Mouse (Mus musculus): ENCODE results near the gene Pgs1. TPM values are rescaled to one million over a fixed set of nuclear protein-coding genes. Genes with fewer than 3 reads are reported as not detected.

Gene Pgs1
- polyA plus RNA-seq, 1 experiment from 2014 or later = 37.5 TPM

DNA sequence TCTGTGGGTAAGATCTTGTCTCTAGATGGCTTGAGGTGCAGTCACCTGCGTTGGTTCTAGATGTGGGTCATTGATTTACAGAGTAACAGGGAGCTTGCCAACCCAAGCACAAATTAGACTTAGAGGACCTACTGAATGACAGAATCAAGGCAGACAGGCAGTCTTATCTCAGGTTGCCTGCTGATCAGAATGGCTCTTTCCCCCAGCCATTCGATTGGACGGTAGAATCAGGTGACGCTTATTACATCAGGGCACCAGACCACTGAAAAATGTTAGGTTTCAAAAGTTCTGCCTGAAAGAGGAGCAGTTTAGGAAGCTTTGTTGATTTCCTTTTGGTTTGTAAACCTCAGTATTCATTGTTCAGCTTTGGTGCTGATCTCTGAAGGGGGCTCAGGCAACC lies 1.9 kb downstream of the Pgs1 start:
- no peaks in the 10 kb centered on the region for H3K36me3 ChIP-seq (ENCODE audit: insufficient read depth, low read length)
- no peak for ATAC-seq (ENCODE audit: low FRiP score, low TSS enrichment)
- peaks cover 36% of the 10 kb centered on the region for H3K4me1 ChIP-seq (ENCODE audit: insufficient read depth, low read length)
- WGBS = 66% methylated on average over 4 of the region's 4 CpGs
- H3K27me3 ChIP-seq (ENCODE audit: insufficient read depth, low read length) = no peaks in the 10 kb centered on the region
- no peaks in the 10 kb centered on the region for H3K9me3 ChIP-seq (ENCODE audit: low read length)
- H3K4me3 ChIP-seq (ENCODE audit: low read length) = peak overlapping the region; percentile 98
- no peak overlapping the region for H3K27ac ChIP-seq (ENCODE audit: low read length)
- H3K4me2 ChIP-seq (replicated peaks; ENCODE audit: low read depth, low read length) = peak overlapping the region; percentile 89
- peak overlapping the region; percentile 92 for H3K9ac ChIP-seq (replicated peaks; ENCODE audit: low read length)

DNA sequence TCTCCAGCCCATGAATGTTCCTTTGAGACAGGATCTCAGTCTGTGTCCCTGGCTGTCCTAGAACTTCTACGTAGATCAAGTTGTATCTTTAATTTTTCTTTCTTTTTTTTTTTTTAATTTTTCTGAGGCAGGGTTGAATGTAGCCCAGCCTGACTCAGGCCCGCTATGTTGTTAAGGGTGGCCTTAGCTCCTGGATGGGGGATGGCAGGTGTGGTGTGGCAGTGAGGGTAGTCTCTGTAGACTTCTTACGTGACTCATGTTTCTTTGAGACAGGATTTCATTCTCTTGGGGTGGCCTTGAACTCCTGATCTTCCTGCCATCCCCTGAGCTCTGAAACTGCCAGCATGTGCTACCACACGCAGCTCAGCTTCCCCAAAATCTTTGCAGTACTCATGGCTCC lies 3.1 kb downstream of the Pgs1 start:
- no peak overlapping the region for H3K9ac ChIP-seq (replicated peaks; ENCODE audit: low read length)
- no peaks in the 10 kb centered on the region for H3K9me3 ChIP-seq (ENCODE audit: low read length)
- peaks cover 47% of the 10 kb centered on the region for H3K4me1 ChIP-seq (ENCODE audit: insufficient read depth, low read length)
- H3K27me3 ChIP-seq (ENCODE audit: insufficient read depth, low read length) = no peaks in the 10 kb centered on the region
- no peaks in the 10 kb centered on the region for H3K36me3 ChIP-seq (ENCODE audit: insufficient read depth, low read length)
- WGBS = 92% methylated on average over 4 of the region's 4 CpGs
- no peak overlapping the region for H3K27ac ChIP-seq (ENCODE audit: low read length)
- ATAC-seq (ENCODE audit: low FRiP score, low TSS enrichment) = no peak
- H3K4me3 ChIP-seq (ENCODE audit: low read length) = no peak overlapping the region
- H3K4me2 ChIP-seq (replicated peaks; ENCODE audit: low read depth, low read length) = no peak overlapping the region

DNA sequence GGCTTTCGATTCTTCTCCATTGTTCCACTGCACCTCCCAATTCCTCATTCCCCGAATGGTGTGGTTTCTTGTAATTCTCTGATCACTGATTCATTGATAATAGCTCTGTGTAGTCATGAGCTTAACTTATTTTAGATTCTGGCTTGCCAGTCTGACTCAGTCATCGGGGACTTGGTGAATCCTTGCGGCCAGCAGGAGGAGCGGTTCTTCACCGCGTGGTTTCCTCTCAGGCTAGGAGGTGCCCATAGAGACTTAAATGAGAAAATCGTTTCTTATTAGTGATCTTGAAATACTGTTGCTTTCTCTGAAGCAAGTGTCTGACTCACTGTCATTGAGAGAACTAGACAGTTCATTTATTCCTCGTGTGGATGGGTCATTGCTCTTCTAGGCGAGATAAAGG lies 3.8 kb downstream of the Pgs1 start:
- no peak overlapping the region for H3K4me2 ChIP-seq (replicated peaks; ENCODE audit: low read depth, low read length)
- peaks cover 54% of the 10 kb centered on the region for H3K4me1 ChIP-seq (ENCODE audit: insufficient read depth, low read length)
- WGBS = 50% methylated on average over 10 of the region's 10 CpGs
- no peak for ATAC-seq (ENCODE audit: low FRiP score, low TSS enrichment)
- H3K4me3 ChIP-seq (ENCODE audit: low read length) = no peak overlapping the region
- no peak overlapping the region for H3K9ac ChIP-seq (replicated peaks; ENCODE audit: low read length)
- no peaks in the 10 kb centered on the region for H3K27me3 ChIP-seq (ENCODE audit: insufficient read depth, low read length)
- no peaks in the 10 kb centered on the region for H3K9me3 ChIP-seq (ENCODE audit: low read length)
- no peaks in the 10 kb centered on the region for H3K36me3 ChIP-seq (ENCODE audit: insufficient read depth, low read length)
- H3K27ac ChIP-seq (ENCODE audit: low read length) = no peak overlapping the region

DNA sequence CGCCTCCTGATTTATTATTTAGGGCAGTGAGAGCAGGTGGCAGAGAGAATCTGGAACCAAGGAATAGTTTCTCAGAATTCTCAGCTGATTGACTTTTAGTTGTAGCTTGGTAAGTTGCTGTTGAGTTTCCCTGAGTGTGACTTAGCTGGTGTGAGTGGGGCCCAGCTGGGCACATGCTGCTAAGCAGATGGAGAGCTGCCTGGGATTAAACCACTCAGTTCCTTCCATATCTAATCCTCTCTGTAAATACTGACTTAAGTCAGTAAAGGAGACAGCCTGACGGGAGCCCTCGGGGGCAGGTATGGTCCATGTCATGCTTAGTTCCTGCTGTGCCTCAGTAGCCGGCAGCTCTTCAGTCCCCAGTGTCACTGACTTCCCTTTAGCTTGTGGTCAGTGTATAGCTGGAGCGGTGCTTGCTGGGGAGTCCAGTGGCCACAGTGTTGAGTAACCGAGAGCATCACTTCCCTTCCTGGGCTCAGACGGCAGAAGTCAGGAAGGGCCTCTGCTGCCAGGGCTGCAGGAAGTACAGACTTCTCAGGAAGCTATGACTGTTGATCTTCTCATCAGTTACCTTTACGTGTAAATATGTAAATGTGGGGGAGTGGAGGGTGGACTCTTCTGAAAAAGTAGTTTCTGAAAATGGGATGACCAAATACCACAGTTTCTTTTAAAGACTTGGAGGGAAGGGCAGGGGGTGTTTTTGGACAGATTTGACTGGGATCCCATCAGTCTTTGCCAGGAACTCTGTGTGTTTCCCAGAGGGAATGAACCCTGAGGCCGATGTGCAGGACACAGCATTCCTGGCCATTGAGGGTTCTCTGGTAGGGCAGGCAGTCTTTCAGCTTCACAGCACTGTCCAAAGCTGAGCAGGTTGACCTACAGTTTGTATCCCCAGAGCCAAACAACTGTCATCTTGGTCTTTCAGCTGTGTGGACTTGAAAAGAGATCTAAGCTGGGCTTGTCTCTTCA lies 5.7 kb downstream of the Pgs1 start:
- no peak overlapping the region for H3K9ac ChIP-seq (replicated peaks; ENCODE audit: low read length)
- no peaks in the 10 kb centered on the region for H3K9me3 ChIP-seq (ENCODE audit: low read length)
- peaks cover 62% of the 10 kb centered on the region for H3K4me1 ChIP-seq (ENCODE audit: insufficient read depth, low read length)
- WGBS = 66% methylated on average over 9 of the region's 9 CpGs
- no peak overlapping the region for H3K4me3 ChIP-seq (ENCODE audit: low read length)
- no peaks in the 10 kb centered on the region for H3K36me3 ChIP-seq (ENCODE audit: insufficient read depth, low read length)
- ATAC-seq (ENCODE audit: low FRiP score, low TSS enrichment) = no peak
- H3K27ac ChIP-seq (ENCODE audit: low read length) = no peak overlapping the region
- H3K27me3 ChIP-seq (ENCODE audit: insufficient read depth, low read length) = no peaks in the 10 kb centered on the region
- H3K4me2 ChIP-seq (replicated peaks; ENCODE audit: low read depth, low read length) = no peak overlapping the region

DNA sequence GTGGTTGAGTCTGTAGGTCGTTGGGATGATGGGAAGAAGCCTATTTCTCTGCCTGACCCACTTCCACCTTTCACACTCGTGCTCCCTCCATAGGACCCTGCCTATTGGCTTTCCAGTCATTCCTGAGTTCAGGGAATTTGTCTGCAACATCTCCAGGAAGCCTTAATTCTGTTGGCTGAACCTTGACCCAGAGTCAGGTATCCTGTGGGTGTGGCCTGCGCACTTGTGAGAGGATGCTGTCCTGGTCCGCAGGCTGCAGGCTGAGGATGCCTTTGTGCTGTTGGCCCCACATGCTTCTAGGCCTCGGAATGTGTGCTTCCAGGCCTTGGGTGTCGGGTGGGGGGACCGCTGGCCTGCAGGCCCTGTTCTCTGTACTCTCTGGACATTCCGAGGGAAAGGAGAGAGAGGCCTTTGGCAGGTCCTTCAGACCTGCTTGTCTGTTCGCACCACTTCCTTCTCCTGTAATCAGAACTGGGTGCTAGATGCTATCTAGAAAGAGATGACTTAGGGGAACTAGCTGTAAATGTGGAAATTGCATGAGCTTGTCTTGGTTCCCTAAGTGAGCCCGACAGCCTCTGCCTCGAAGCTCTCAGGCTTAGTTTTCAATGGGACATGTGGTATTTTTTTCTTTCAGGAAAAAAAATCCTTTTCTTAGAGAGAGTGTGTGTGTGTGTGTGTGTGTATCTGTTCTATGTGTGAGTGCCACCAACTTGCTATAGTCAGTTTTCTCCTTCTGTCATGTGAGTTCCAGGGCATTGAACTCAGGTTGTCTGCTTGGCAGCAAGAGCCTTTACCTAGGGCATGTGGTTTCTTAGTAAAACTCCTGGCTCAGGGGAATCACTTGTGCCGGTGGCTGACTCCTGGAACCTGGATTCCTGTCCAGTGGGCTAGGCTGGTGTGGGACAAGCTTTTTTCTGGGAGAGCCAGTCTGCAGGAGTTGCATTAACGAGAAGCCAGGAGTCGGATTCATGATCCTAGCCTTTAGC lies 7.4 kb downstream of the Pgs1 start:
- 69% methylated on average over 14 of the region's 14 CpGs for WGBS
- Histone ChIP-seq H3K4me2 (replicated peaks; ENCODE audit: low read depth, low read length) (no peak overlapping the region; the same call in 1 of the 2 replicates), H3K27ac (ENCODE audit: low read length) (peak overlapping the region; percentile 64), H3K27me3 (ENCODE audit: insufficient read depth, low read length) (no peaks in the 10 kb centered on the region), H3K9me3 (ENCODE audit: low read length) (no peaks in the 10 kb centered on the region), H3K36me3 (ENCODE audit: insufficient read depth, low read length) (no peaks in the 10 kb centered on the region), H3K9ac (replicated peaks; ENCODE audit: low read length) (0 out of 2 replicates have a peak overlapping the region, but pooled peaks have one; percentile 42), H3K4me3 (ENCODE audit: low read length) (no peak overlapping the region), H3K4me1 (ENCODE audit: insufficient read depth, low read length) (peaks cover 52% of the 10 kb centered on the region)
- no peak for ATAC-seq (ENCODE audit: low FRiP score, low TSS enrichment)

DNA sequence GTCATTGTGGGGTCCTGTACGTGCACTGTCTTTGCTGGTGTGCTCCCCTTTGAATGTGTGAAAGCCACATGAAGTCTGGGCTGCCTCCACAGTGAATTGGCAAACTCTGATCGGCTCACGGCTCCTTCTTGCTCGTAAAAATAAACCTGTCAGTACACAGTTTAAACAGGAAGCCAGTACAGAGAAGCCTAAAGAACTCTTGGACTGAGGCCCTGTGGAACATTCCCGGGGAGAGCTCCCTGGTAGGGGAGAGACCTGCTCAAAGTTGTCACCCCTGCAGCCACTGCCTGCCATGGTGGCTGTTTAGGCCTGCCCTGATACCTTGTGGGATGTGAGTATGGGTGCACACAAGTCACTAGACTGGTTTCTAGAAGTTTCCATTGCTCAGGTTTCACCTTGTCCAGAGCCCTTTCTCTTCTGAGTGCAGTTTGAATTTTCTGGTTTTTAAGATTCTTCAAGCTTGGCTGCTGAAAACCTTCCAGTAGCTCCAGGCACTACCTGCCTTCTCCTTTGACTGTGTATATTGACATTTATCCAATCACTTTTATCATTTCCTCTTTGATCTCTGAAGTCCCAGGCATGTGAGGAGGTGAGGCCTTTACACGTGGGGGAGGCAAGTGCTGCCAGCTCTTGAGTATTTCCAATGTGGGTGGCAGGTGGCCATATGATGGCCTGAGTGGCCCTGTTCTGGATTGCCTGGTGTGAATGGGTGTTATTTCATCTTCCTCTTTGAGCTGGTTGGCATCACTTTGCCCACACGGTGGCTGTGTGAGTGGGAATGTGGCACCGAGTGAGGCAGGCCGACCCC lies 8.4 kb downstream of the Pgs1 start:
- ATAC-seq (ENCODE audit: low FRiP score, low TSS enrichment) = 0 out of 2 replicates have a peak, but pooled peaks have one; percentile 10
- H3K4me3 ChIP-seq (ENCODE audit: low read length) = no peak overlapping the region
- H3K4me2 ChIP-seq (replicated peaks; ENCODE audit: low read depth, low read length) = no peak overlapping the region; the same call in 1 of the 2 replicates
- WGBS = 41% methylated on average over 9 of the region's 9 CpGs
- H3K27me3 ChIP-seq (ENCODE audit: insufficient read depth, low read length) = no peaks in the 10 kb centered on the region
- 0 out of 2 replicates have a peak overlapping the region, but pooled peaks have one; percentile 42 for H3K9ac ChIP-seq (replicated peaks; ENCODE audit: low read length)
- H3K36me3 ChIP-seq (ENCODE audit: insufficient read depth, low read length) = no peaks in the 10 kb centered on the region
- H3K4me1 ChIP-seq (ENCODE audit: insufficient read depth, low read length) = peaks cover 52% of the 10 kb centered on the region
- peak overlapping the region; percentile 64 for H3K27ac ChIP-seq (ENCODE audit: low read length)
- H3K9me3 ChIP-seq (ENCODE audit: low read length) = no peaks in the 10 kb centered on the region

DNA sequence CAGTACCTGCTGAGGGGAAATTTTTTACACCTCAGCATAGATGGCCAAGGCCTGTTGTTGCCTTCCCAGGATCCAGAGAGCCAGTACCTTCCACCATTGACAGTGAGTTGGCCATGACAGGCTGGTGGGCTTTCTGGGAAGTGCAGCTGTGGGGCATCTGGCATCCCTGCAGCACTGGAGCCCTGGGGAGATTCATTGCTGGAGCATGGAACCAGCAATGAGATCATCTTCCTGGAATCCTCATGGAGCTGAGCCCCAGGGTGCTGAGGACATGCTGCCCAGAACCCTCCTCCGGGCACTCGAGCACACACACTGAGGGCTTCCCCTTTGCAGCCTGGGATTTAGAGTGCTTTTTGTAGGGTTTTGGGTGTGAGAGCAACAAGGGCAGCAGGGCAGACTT lies 9.2 kb downstream of the Pgs1 start:
- peaks cover 6% of the 10 kb centered on the region for H3K36me3 ChIP-seq (ENCODE audit: insufficient read depth, low read length)
- H3K4me1 ChIP-seq (ENCODE audit: insufficient read depth, low read length) = peaks cover 44% of the 10 kb centered on the region
- no peak for ATAC-seq (ENCODE audit: low FRiP score, low TSS enrichment)
- no peak overlapping the region for H3K27ac ChIP-seq (ENCODE audit: low read length)
- H3K4me2 ChIP-seq (replicated peaks; ENCODE audit: low read depth, low read length) = no peak overlapping the region
- no peaks in the 10 kb centered on the region for H3K9me3 ChIP-seq (ENCODE audit: low read length)
- 79% methylated on average over 2 of the region's 2 CpGs for WGBS
- no peaks in the 10 kb centered on the region for H3K27me3 ChIP-seq (ENCODE audit: insufficient read depth, low read length)
- no peak overlapping the region for H3K4me3 ChIP-seq (ENCODE audit: low read length)
- H3K9ac ChIP-seq (replicated peaks; ENCODE audit: low read length) = no peak overlapping the region

DNA sequence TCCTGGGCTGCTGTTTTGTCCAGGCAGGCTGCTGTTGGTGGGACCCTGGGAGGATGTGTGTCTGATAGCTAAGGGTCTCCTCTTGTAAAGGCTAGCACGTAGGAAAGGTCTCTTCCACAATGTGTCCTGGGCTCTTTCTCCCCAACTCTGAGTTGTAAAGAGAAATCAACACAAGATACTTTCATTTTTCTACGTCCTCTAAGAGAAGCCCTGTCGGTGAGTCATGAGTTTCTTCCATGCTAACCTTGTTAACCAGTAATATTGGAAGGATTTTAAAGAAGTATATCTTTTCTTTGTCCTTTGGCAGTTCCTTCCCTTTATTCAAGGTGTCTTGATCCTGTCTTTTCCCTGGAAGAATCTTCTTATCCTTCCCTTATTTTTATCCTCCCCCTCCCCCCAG lies 9.6 kb downstream of the Pgs1 start:
- no peak overlapping the region for H3K4me2 ChIP-seq (replicated peaks; ENCODE audit: low read depth, low read length)
- peaks cover 6% of the 10 kb centered on the region for H3K36me3 ChIP-seq (ENCODE audit: insufficient read depth, low read length)
- 67% methylated on average over 3 of the region's 3 CpGs for WGBS
- no peak overlapping the region for H3K9ac ChIP-seq (replicated peaks; ENCODE audit: low read length)
- no peaks in the 10 kb centered on the region for H3K27me3 ChIP-seq (ENCODE audit: insufficient read depth, low read length)
- H3K4me3 ChIP-seq (ENCODE audit: low read length) = no peak overlapping the region
- no peak overlapping the region for H3K27ac ChIP-seq (ENCODE audit: low read length)
- no peak for ATAC-seq (ENCODE audit: low FRiP score, low TSS enrichment)
- peaks cover 44% of the 10 kb centered on the region for H3K4me1 ChIP-seq (ENCODE audit: insufficient read depth, low read length)
- no peaks in the 10 kb centered on the region for H3K9me3 ChIP-seq (ENCODE audit: low read length)

DNA sequence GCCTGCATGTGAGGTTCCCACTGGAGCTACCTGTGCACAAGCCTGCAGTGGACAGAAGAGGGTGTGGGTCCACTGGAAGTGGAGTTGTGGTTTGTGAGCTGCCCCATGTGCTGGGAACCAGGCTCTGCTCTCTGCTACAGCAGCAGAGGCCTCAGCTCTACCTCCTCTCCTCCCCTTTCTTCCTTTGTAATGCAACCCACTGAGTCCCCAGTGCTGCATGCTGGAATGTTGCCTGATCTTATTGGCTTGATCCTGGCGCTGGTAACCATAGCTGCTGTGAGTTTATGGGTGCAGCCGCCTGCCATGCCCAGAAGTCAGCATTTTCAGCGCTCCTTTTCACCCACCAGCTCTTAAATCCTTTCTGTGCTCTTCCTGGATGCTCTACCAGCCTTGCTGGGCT lies 10.0 kb downstream of the Pgs1 start:
- ATAC-seq (ENCODE audit: low FRiP score, low TSS enrichment) = no peak
- H3K27ac ChIP-seq (ENCODE audit: low read length) = no peak overlapping the region
- no peaks in the 10 kb centered on the region for H3K27me3 ChIP-seq (ENCODE audit: insufficient read depth, low read length)
- H3K9ac ChIP-seq (replicated peaks; ENCODE audit: low read length) = no peak overlapping the region
- 40% methylated on average over 3 of the region's 3 CpGs for WGBS
- H3K9me3 ChIP-seq (ENCODE audit: low read length) = no peaks in the 10 kb centered on the region
- peaks cover 44% of the 10 kb centered on the region for H3K4me1 ChIP-seq (ENCODE audit: insufficient read depth, low read length)
- H3K36me3 ChIP-seq (ENCODE audit: insufficient read depth, low read length) = peaks cover 10% of the 10 kb centered on the region
- no peak overlapping the region for H3K4me3 ChIP-seq (ENCODE audit: low read length)
- no peak overlapping the region for H3K4me2 ChIP-seq (replicated peaks; ENCODE audit: low read depth, low read length)
